Mouse (Mus musculus) thymus, postnatal 25 days (tissue): ENCODE measurements around the gene Lrrc32.

Source experiments
- DNase-seq: peaks from one replicate; pipeline ENCODE4 v3.0.0; 2022

The Lrrc32 gene

GRCm38 (mm10) chr7:98488398-98489130 lies 519 bp upstream of the Lrrc32 start:
- peak; percentile 81 for DNase-seq

GRCm38 (mm10) chr7:98489623-98490084 lies 571 bp downstream of the Lrrc32 start:
- DNase-seq: peak; percentile 73

GRCm38 (mm10) chr7:98490328-98490727 lies 1.2 kb downstream of the Lrrc32 start:
- DNase-seq: no peak

- DNase-seq: no peak
Observed at GRCm38 (mm10) chr7:98490911-98491310, 1.8 kb downstream of the Lrrc32 start.

- DNase-seq: no peak
Observed at GRCm38 (mm10) chr7:98491451-98492200, 2.5 kb downstream of the Lrrc32 start.

- no peak for DNase-seq
Observed at GRCm38 (mm10) chr7:98492331-98492730, 3.2 kb downstream of the Lrrc32 start.

- no peak for DNase-seq
Observed at GRCm38 (mm10) chr7:98493307-98493706, 4.2 kb downstream of the Lrrc32 start.

- no peak for DNase-seq
Observed at GRCm38 (mm10) chr7:98493901-98494480, 4.9 kb downstream of the Lrrc32 start.

GRCm38 (mm10) chr7:98495591-98495990 lies 6.5 kb downstream of the Lrrc32 start:
- DNase-seq: no peak

GRCm38 (mm10) chr7:98497451-98497850 lies 8.4 kb downstream of the Lrrc32 start:
- no peak for DNase-seq

- no peak for DNase-seq
Observed at GRCm38 (mm10) chr7:98498101-98498500, 9.0 kb downstream of the Lrrc32 start.

- DNase-seq: no peak
Observed at GRCm38 (mm10) chr7:98498656-98499560, 9.8 kb downstream of the Lrrc32 start.

- DNase-seq: no peak
Observed at GRCm38 (mm10) chr7:98499561-98500292, 10.6 kb downstream of the Lrrc32 start.

- DNase-seq: no peak
Observed at GRCm38 (mm10) chr7:98500470-98500869, 11.4 kb downstream of the Lrrc32 start.

GRCm38 (mm10) chr7:98501078-98501477 lies 12.0 kb downstream of the Lrrc32 start:
- DNase-seq: no peak

GRCm38 (mm10) chr7:98502921-98503320 lies 13.8 kb downstream of the Lrrc32 start:
- DNase-seq: no peak

GRCm38 (mm10) chr7:98503951-98504647 lies 15.0 kb downstream of the Lrrc32 start:
- no peak for DNase-seq

- DNase-seq: no peak
Observed at GRCm38 (mm10) chr7:98504726-98505314, 15.7 kb downstream of the Lrrc32 start.

- DNase-seq: no peak
Observed at GRCm38 (mm10) chr7:98505664-98506063, 16.6 kb downstream of the Lrrc32 start.

- no peak for DNase-seq
Observed at GRCm38 (mm10) chr7:98510961-98511958, 22.2 kb downstream of the Lrrc32 start.
